Mouse (Mus musculus) embryo, embryonic 10.5 days (tissue): ENCODE measurements around the gene Dpm3.
A peak's percentile ranks its signal among the peaks of the same experiment; 100 is the strongest.

Source experiments
- DNase-seq: peaks from one replicate; pipeline ENCODE4 v3.0.0-alpha.2; 2015; ENCODE audit warnings: low spot score

Dpm3 gene

DNA sequence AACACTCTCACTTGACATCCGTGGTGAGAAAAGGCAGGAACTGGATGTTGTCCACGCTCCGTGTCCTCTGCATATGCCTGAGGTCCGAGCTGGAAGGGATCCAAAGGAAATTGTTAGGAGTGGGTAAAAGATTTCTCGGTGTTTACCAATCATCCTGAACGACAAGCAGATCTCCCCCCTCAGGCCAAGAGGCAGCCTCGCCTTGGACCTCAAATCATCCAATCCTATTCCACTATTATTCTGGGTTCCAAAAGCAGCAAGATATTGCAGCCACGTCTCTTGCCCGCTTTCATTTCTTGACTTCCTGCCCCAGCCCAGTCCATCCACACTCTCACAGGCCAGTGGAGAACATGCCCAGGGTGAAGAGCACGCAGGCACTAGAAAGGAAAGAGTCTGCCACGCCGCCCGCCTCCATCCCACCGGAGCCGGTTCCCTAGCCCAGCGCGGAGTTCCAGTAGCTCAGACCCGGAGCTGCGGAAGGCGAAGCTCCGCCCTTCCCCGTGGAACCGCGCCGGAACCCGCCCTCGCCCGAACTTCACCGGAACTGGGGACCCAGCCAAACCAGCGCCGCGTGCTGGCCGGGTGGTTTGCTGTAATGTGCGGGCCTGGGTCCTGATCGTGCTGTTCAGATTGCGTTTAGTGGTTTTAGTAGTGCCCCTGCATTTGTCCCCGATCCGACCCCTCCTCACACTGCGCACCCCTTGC, 11.0 kb downstream of the Dpm3 start, which contains the start of gene Slc50a1:
Gene Slc50a1 (minus strand): TSS at position 520 of the 705 bp plus-strand sequence.
- peak; percentile 79 for DNase-seq

DNA sequence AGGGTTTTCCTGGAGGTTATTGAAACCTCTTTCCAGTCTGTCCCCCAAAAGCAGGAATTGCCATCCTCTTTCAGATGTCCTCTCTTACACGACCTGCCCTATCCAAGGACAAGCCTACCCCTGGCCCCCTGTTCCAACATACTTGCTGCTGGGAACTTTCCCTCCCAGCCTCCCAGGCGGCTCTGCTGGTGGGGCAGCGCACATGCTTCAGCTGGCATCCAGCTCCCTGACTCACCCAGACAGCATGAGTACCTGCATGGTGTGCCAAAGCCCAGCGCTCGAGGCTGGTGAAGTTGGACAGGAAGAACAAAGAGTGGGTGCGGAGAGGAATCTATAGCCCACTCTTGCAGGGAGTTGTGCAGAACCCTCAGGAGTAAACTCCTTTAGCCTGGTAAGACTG, 11.7 kb downstream of the Dpm3 start:
- DNase-seq, result peak; percentile 26

DNA sequence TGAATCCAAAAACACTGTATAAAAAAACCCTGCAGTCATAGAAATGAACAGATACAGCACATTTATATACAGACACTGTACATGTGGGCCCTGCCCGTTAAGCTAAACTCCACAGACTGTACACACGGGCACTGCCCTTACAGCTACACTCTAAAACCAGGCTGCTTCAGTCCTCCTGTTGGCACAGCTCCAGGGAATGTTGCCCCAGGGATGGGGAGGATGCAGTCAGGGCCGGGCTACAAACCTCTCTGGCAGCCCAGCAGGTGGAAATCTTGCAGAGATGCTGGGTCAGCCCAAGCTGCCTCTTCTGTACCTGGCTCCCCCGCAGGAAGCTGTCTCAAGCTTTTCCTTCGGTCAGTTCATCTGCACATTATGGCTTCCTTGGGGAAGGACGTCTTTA, 12.6 kb downstream of the Dpm3 start:
- DNase-seq, result no peak

- no peak for DNase-seq
Observed at GRCm38 (mm10) chr3:89276061-89276460, 16.9 kb downstream of the Dpm3 start.

- no peak for DNase-seq
Observed at GRCm38 (mm10) chr3:89277281-89278021, 18.3 kb downstream of the Dpm3 start.

DNA sequence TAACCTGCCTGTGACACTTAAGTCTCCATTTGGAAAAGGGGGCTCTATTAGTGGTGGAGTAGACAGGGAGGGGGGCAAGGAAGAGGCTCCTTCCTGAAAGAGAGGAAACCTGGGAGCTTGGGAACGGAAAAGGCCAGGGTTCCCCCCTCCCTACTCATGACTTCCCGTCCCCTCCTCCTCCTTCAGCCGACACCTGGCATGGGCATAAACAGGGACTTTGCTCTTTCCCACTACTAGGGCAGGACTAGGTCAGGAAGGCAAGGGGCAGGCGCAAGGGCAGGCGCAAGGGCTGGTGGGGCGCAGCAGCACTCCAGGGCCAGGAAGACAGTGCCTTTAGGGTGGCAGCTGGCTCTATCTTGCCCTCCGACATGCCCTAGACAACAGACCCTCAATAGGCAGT, 18.9 kb downstream of the Dpm3 start:
- DNase-seq, result no peak

GRCm38 (mm10) chr3:89278643-89279042, 19.5 kb downstream of the Dpm3 start:
- no peak for DNase-seq

GRCm38 (mm10) chr3:89279153-89279890, 20.2 kb downstream of the Dpm3 start:
- peak; percentile 83 for DNase-seq

DNA sequence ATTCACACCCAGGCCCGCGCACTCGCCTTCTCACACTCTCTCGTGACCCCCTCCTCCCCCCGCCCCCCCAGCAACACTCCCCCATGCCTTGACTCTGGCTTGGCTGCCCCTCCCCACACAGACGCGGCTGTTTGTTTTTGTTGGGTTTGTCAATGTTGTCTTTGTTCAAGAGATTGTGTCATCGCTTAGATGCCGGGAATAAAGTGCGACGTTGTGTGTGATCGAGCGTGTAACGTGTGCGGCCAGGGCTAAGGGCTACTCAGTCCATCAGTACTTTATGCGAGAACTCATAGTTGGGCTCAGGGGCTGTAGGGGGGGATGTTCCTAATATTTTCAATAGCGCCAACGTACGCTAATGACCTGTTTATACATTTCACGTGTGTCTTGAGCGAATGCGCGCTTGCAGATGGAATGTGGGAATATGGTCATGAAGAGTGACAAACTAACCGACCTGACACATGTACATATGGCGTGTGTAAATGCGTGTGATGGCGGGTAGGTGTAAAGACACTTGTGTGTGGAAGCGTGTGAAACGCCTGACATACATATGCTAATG, 21.0 kb downstream of the Dpm3 start:
- peak; percentile 63 for DNase-seq

DNA sequence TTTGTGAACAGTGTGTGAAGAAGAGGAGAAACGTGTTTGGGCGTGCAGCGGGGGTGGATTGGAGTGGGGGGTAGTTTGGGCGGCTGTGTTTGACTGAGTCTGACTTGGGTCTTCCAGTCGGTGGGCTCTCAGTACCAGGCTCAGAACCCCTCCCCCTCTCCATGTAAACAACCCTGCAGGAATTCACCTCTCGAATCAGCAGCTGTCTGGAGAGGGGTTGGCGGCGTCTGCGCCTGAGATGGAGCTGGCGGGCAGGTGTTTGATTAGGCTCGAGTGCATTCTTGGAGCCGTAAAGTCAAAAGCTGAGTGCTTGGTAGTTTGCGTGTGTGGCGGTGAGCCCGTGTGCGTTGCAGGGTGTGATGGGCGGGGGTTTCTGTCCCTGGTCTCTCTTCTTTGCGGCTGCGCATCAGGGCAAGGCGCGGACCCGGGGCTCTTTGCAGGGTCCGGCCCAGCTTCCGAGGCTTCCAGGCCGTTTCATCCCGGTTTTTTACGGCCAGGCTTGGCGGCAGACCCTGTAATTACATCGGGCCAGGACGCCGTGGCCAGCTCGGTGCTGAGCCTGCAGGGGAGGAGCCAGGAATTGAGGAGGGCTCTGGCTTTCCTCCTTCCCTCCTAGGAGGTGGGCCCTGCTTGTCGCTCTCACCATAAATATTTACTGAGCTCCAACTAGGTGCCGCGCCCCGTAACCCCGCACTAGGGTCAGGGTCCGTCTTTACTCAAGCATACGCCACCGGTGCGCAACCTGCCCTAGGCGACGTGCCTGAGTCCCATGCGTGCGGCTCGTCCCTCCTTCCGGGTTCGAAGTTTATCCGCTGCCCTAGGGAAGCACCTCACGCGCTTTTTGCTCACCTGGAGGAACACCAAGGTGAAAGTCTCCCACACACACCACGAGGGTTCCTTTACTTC, 21.7 kb downstream of the Dpm3 start, which contains the start of gene Efna1:
Gene Efna1 (minus strand): TSS at position 537 of the 906 bp plus-strand sequence.
- DNase-seq, result peak; percentile 66

GRCm38 (mm10) chr3:89281579-89282290, 22.6 kb downstream of the Dpm3 start:
- peak; percentile 97 for DNase-seq

DNA sequence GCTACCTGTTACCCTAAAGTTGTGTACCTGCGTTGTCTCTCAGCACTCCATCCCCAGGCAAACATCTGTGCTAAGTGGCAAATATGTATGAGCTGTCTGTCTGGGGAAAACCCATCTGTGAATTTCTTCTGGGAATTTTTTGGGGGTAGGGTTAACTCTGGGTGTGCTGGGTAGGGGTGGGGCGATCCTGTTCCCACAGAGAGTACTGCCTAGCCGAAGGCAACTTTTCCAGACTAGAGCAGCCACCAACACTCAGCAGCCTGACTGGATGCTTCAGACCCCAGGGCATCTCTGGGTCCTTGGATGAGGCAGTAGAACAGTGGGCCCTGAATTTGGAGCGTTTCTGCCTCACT, 23.1 kb downstream of the Dpm3 start:
- DNase-seq, result no peak

GRCm38 (mm10) chr3:89284261-89284660, 25.1 kb downstream of the Dpm3 start:
- no peak for DNase-seq

- DNase-seq, result no peak
Observed at GRCm38 (mm10) chr3:89285526-89285925, 26.4 kb downstream of the Dpm3 start.

DNA sequence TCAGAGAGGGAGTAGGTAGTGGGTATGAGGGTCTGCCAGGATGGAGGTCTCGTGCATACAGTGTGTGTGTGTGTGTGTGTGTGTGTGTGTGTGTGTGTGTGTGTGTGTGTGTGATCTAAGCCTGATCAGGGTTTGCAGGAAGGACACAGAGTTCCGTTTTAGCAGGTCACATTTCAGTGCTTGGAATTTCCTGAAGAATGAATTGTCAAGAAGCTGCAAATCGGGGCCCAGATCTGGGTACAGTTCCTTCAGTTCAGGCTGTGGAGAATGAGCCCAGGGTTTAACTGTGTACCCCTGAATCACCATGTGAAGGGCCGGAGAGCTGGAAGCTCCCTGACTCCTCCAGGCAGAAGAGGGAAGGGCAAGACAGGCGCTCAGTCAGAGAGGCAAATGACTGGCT, 28.1 kb downstream of the Dpm3 start:
- no peak for DNase-seq

DNA sequence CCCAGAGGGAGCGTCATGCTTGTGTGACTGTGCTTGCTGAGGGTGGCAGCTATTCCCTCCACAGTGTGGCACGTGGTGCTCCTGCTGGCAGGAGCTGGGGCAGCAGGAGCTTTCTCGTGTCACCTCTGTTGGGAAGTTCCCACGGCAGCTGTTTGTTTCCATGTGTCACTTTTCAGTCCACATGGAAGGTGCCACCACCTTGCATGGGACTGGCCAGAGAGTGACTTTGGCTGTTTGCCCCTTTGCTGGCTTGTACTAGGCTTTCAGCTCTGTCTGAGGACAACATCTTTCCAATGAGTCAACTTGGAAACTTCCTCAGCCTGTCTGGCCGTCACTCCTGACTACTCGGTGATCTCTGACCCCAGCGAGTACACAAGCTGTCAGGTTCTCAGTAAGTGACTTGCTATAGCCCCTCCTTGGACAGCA, 29.4 kb downstream of the Dpm3 start:
- DNase-seq, result no peak

GRCm38 (mm10) chr3:89291874-89292273, 32.7 kb downstream of the Dpm3 start:
- no peak for DNase-seq

DNA sequence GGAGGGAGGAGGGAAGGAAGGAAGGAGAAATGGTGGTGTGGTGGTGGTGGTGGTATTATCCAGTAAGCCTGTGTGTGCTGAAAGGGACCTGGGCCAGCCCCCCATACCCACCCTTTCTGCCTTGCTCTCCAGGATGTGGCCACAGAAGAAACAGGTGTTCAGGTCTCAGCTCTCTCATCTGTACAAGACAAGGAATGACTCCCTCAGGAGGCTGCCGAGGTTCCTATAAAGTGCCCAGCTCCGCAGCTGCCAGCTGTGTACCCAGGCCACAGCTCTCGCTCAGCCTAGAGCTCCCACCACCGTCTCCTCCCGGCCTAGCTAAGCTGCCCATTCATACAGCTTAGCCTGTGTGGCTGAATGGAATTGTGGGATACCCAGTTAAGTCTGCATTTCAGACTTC, 33.1 kb downstream of the Dpm3 start:
- no peak for DNase-seq

GRCm38 (mm10) chr3:89293247-89293918, 34.2 kb downstream of the Dpm3 start:
- no peak for DNase-seq

DNA sequence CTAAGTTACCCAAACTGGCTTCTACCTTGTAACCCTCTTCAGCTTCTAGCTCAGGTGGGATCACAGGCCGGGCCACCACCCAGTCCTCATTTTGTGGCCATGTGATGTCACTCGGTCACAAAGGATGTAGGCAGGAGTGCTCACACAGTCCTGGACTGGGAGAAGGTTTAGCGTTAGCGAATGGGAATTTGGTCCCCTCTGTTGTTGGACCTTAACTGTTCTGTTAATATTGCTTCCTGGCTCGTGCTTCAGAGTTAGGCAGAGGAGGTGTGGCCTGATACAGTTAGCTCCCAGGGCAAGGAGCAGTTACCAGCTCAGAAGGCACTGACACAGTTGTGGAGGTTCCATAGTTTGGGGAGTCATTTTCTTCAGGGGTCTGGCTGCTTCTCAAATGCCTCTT, 35.0 kb downstream of the Dpm3 start:
- no peak for DNase-seq
